In genomic region chr17:23969231-23969630, GRCm38 (mm10) we compare ENCODE assay signal across 10 mouse cellular contexts. TPM values are rescaled to one million over a fixed set of nuclear protein-coding genes. Genes with fewer than 3 reads are reported as not detected.
DNase-seq lines count a peak whose midpoint lies in the region; ATAC-seq and TF ChIP-seq lines count a peak whose summit lies in the region.
"Had no signal": no experiment of that assay in that cellular context is flagged by ENCODE, and none has a peak within 500 bp of the region (broad histone marks: within the 10 kb centered on the region; RNA-seq: fewer than 3 reads in every experiment).

No protein-coding gene starts in this region.

- no peak overlapping the region for H3K9ac ChIP-seq in heart, embryonic 12.5 days
- H3K9ac ChIP-seq in stomach, postnatal 0 days (ENCODE audit: low read length): no peak overlapping the region
- H3K9ac ChIP-seq: embryonic facial prominence, embryonic 13.5 days; neural tube, embryonic 13.5 days had no signal

- H3K4me1 ChIP-seq in heart, embryonic 12.5 days (replicated peaks): no peaks in the 10 kb centered on the region
- H3K4me1 ChIP-seq in stomach, postnatal 0 days (replicated peaks; ENCODE audit: control insufficient read depth, insufficient read depth): no peaks in the 10 kb centered on the region
- H3K4me1 ChIP-seq: embryonic facial prominence, embryonic 13.5 days; neural tube, embryonic 13.5 days had no signal

- peak; percentile 87 for TF ChIP-seq CTCF in stomach, postnatal 0 days (IDR thresholded peaks at IDR 0.05; ENCODE audit: low read depth)

- no peaks in the 10 kb centered on the region for H3K27me3 ChIP-seq in heart, embryonic 12.5 days (replicated peaks)
- H3K27me3 ChIP-seq in stomach, postnatal 0 days (ENCODE audit: control insufficient read depth, insufficient read depth, low read length): no peaks in the 10 kb centered on the region
- H3K27me3 ChIP-seq: embryonic facial prominence, embryonic 13.5 days; neural tube, embryonic 13.5 days had no signal

- no peak overlapping the region for H3K4me2 ChIP-seq in heart, embryonic 12.5 days
- H3K4me2 ChIP-seq in stomach, postnatal 0 days (replicated peaks; ENCODE audit: low read depth): no peak overlapping the region
- H3K4me2 ChIP-seq: embryonic facial prominence, embryonic 13.5 days; neural tube, embryonic 13.5 days had no signal

- H3K4me3 ChIP-seq in heart, embryonic 12.5 days: no peak overlapping the region
- H3K4me3 ChIP-seq in stomach, postnatal 0 days (ENCODE audit: low read depth, low read length): no peak overlapping the region
- H3K4me3 ChIP-seq: embryonic facial prominence, embryonic 13.5 days; neural tube, embryonic 13.5 days had no signal

- H3K36me3 ChIP-seq in heart, embryonic 12.5 days: no peaks in the 10 kb centered on the region
- no peaks in the 10 kb centered on the region for H3K36me3 ChIP-seq in stomach, postnatal 0 days (ENCODE audit: control insufficient read depth, insufficient read depth, low read length)
- H3K36me3 ChIP-seq: embryonic facial prominence, embryonic 13.5 days; neural tube, embryonic 13.5 days had no signal

- no peak for TF ChIP-seq EP300 in stomach, postnatal 0 days (optimal IDR thresholded peaks at IDR 0.05)

- WGBS in heart, embryonic 12.5 days: 8% methylated on average over 1 of the region's 1 CpGs
- 0% methylated on average over 1 of the region's 1 CpGs for WGBS in stomach, postnatal 0 days

- no peak overlapping the region for H3K27ac ChIP-seq in heart, embryonic 12.5 days (ENCODE audit: poor library complexity, severe bottlenecking)
- no peak overlapping the region for H3K27ac ChIP-seq in stomach, postnatal 0 days (replicated peaks)
- H3K27ac ChIP-seq: embryonic facial prominence, embryonic 13.5 days; neural tube, embryonic 13.5 days had no signal

- intact Hi-C loops in left cerebral cortex, postnatal 14 days (cut with DNase I): loop anchor here (10.0 kb wide), 1 partner anchor 194 kb away; the partner anchor contains the start of gene Flywch1

- peak; percentile 58 to 90 for DNase-seq in heart, adult 18-20 months
- peak; percentile 80 for DNase-seq in R1 (ENCODE audit: low read depth, low spot score)
- peak; percentile 76 to 88 for DNase-seq in cerebellum, postnatal 25 days
- DNase-seq in heart, postnatal 4 days: peak; percentile 84
- peak; percentile 86 to 88 for DNase-seq in left cerebral cortex, postnatal 14 days (ENCODE audit: low spot score in 2 of 2)
- peak; percentile 80 for DNase-seq in stomach, postnatal 0 days (ENCODE audit: low spot score)

- no peaks in the 10 kb centered on the region for H3K9me3 ChIP-seq in heart, embryonic 12.5 days (replicated peaks)
- no peaks in the 10 kb centered on the region for H3K9me3 ChIP-seq in stomach, postnatal 0 days (ENCODE audit: control insufficient read depth, low read length)
- H3K9me3 ChIP-seq: embryonic facial prominence, embryonic 13.5 days; neural tube, embryonic 13.5 days had no signal

- no peak for ATAC-seq in heart, embryonic 12.5 days (ENCODE audit: insufficient number of reproducible peaks, low FRiP score)
- ATAC-seq in monocyte, adult 5-6 weeks (replicated peaks; ENCODE audit: insufficient number of reproducible peaks, low FRiP score, low TSS enrichment, poor library complexity, severe bottlenecking): peak; percentile 51
- ATAC-seq in stomach, postnatal 0 days (ENCODE audit: low FRiP score, low TSS enrichment): no peak

RNA-seq across cellular contexts. Expression of gene Prss30, which starts 11.1 kb away (rescaled TPM):
- not detected for total RNA-seq in heart, adult 18-20 months (2021)
- polyA plus RNA-seq in heart, embryonic 12.5 days (2016; fragmentation: Nextera tagmentation; extraction: Ambion mirVana): not detected in 2 replicates
- total RNA-seq in heart, postnatal 4 days (2021): not detected
- under 1 TPM; 0.48 to 0.93 TPM for total RNA-seq in left cerebral cortex, postnatal 14 days (2021)
- 0.76 to 1.2 TPM in 2 of 3 replicates, not detected in the other for total RNA-seq in monocyte, adult 5-6 weeks (2017)
- 0.08 and 0.11 TPM in 2 replicates for polyA plus RNA-seq in stomach, postnatal 0 days (2015; fragmentation: Nextera tagmentation; extraction: Ambion mirVana)
- polyA plus RNA-seq: embryonic facial prominence, embryonic 13.5 days; neural tube, embryonic 13.5 days had no signal

RNA-seq across cellular contexts. Expression of gene Sbpl, which starts 14.2 kb away (rescaled TPM):
- total RNA-seq in heart, adult 18-20 months (2021): not detected
- not detected in 2 replicates for polyA plus RNA-seq in heart, embryonic 12.5 days (2016; fragmentation: Nextera tagmentation; extraction: Ambion mirVana)
- not detected for total RNA-seq in heart, postnatal 4 days (2021)
- total RNA-seq in left cerebral cortex, postnatal 14 days (2021): not detected
- total RNA-seq in monocyte, adult 5-6 weeks (2017): not detected in 3 replicates
- not detected in 2 replicates for polyA plus RNA-seq in stomach, postnatal 0 days (2015; fragmentation: Nextera tagmentation; extraction: Ambion mirVana)
- polyA plus RNA-seq: embryonic facial prominence, embryonic 13.5 days; neural tube, embryonic 13.5 days had no signal

RNA-seq across cellular contexts. Expression of gene Sbp, which starts 27.8 kb away (rescaled TPM):
- total RNA-seq in heart, adult 18-20 months (2021): not detected
- not detected in 2 replicates for polyA plus RNA-seq in heart, embryonic 12.5 days (2016; fragmentation: Nextera tagmentation; extraction: Ambion mirVana)
- not detected for total RNA-seq in heart, postnatal 4 days (2021)
- total RNA-seq in left cerebral cortex, postnatal 14 days (2021): not detected
- not detected in 3 replicates for total RNA-seq in monocyte, adult 5-6 weeks (2017)
- polyA plus RNA-seq in stomach, postnatal 0 days (2015; fragmentation: Nextera tagmentation; extraction: Ambion mirVana): not detected in 2 replicates
- polyA plus RNA-seq: embryonic facial prominence, embryonic 13.5 days; neural tube, embryonic 13.5 days had no signal

RNA-seq across cellular contexts. Expression of gene Prss22, which starts 28.7 kb away (rescaled TPM):
- not detected for total RNA-seq in heart, adult 18-20 months (2021)
- polyA plus RNA-seq in heart, embryonic 12.5 days (2016; fragmentation: Nextera tagmentation; extraction: Ambion mirVana): 0.29 TPM in 1 of 2 replicates, not detected in the other
- not detected for total RNA-seq in heart, postnatal 4 days (2021)
- 1 to 10 TPM; 1.8 to 2.2 TPM for total RNA-seq in left cerebral cortex, postnatal 14 days (2021)
- total RNA-seq in monocyte, adult 5-6 weeks (2017): not detected in 3 replicates
- polyA plus RNA-seq in stomach, postnatal 0 days (2015; fragmentation: Nextera tagmentation; extraction: Ambion mirVana): 3.4 and 4.8 TPM in 2 replicates
- polyA plus RNA-seq: neural tube, embryonic 13.5 days had no signal

RNA-seq across cellular contexts. Expression of gene Dcpp3, which starts 52.0 kb away (rescaled TPM):
- not detected for total RNA-seq in heart, adult 18-20 months (2021)
- polyA plus RNA-seq in heart, embryonic 12.5 days (2016; fragmentation: Nextera tagmentation; extraction: Ambion mirVana): not detected in 2 replicates
- not detected for total RNA-seq in heart, postnatal 4 days (2021)
- total RNA-seq in left cerebral cortex, postnatal 14 days (2021): not detected
- total RNA-seq in monocyte, adult 5-6 weeks (2017): not detected in 3 replicates
- not detected in 2 replicates for polyA plus RNA-seq in stomach, postnatal 0 days (2015; fragmentation: Nextera tagmentation; extraction: Ambion mirVana)
- polyA plus RNA-seq: embryonic facial prominence, embryonic 13.5 days; neural tube, embryonic 13.5 days had no signal
